Mouse (Mus musculus) thymus, adult 2 months (tissue): ENCODE data around the gene Gm15557.

Source experiments
- CTCF ChIP-seq: fragments of 200-500 bp; IDR thresholded peaks from 2 replicates; pipeline ENCODE4 v1.5.1; 2012; ENCODE audit warnings: mild to moderate bottlenecking, control low read depth, low read length, moderate library complexity, borderline replicate concordance; ENCODE audit not compliant: control insufficient read depth, poor library complexity, insufficient read depth; ENCODE audit errors: extremely low read depth
- POLR2A ChIP-seq: fragments of 200-500 bp; IDR thresholded peaks from 2 replicates; pipeline ENCODE4 v1.6.1; 2012; ENCODE audit warnings: mild to moderate bottlenecking, low read length, control low read depth, moderate library complexity; ENCODE audit not compliant: control insufficient read depth, poor library complexity, insufficient read depth; ENCODE audit errors: extremely low read depth

GRCm38 (mm10) chr2:155973348-155973747 lies 32.8 kb downstream of the Gm15557 start:
- no peak for TF ChIP-seq CTCF
- TF ChIP-seq POLR2A: no peak
